Mouse (Mus musculus): ENCODE measurements around the gene Ppan.

The Ppan gene

GRCm38 (mm10) chr9:20891339-20892103 lies 3.5 kb downstream of the Ppan start:
- peaks cover 11% of the 10 kb centered on the region for H3K36me3 ChIP-seq (ENCODE audit: control insufficient read depth, insufficient read depth, low read length, poor library complexity, severe bottlenecking)
- no peak for DNase-seq (ENCODE audit: low read depth, low spot score)
- no peaks in the 10 kb centered on the region for H3K27me3 ChIP-seq (ENCODE audit: control insufficient read depth, insufficient read depth, low read length, poor library complexity, severe bottlenecking)

GRCm38 (mm10) chr9:20892104-20892653 lies 4.2 kb downstream of the Ppan start:
- Histone ChIP-seq H3K27me3 (ENCODE audit: control insufficient read depth, insufficient read depth, low read length, poor library complexity, severe bottlenecking) (no peaks in the 10 kb centered on the region), H3K36me3 (ENCODE audit: control insufficient read depth, insufficient read depth, low read length, poor library complexity, severe bottlenecking) (peaks cover 13% of the 10 kb centered on the region)
- DNase-seq (ENCODE audit: low read depth, low spot score), result no peak

- no peak for DNase-seq (ENCODE audit: low read depth, low spot score)
- no peaks in the 10 kb centered on the region for H3K27me3 ChIP-seq (ENCODE audit: control insufficient read depth, insufficient read depth, low read length, poor library complexity, severe bottlenecking)
- peaks cover 13% of the 10 kb centered on the region for H3K36me3 ChIP-seq (ENCODE audit: control insufficient read depth, insufficient read depth, low read length, poor library complexity, severe bottlenecking)
Observed at GRCm38 (mm10) chr9:20893069-20893468, 5.1 kb downstream of the Ppan start.

- DNase-seq (ENCODE audit: low read depth, low spot score), result no peak
- Histone ChIP-seq H3K36me3 (ENCODE audit: control insufficient read depth, insufficient read depth, low read length, poor library complexity, severe bottlenecking) (peaks cover 13% of the 10 kb centered on the region), H3K27me3 (ENCODE audit: control insufficient read depth, insufficient read depth, low read length, poor library complexity, severe bottlenecking) (no peaks in the 10 kb centered on the region)
Observed at GRCm38 (mm10) chr9:20893590-20894343, 5.8 kb downstream of the Ppan start.

GRCm38 (mm10) chr9:20894629-20895028 lies 6.7 kb downstream of the Ppan start:
- peaks cover 13% of the 10 kb centered on the region for H3K36me3 ChIP-seq (ENCODE audit: control insufficient read depth, insufficient read depth, low read length, poor library complexity, severe bottlenecking)
- DNase-seq (ENCODE audit: low read depth, low spot score), result no peak
- no peaks in the 10 kb centered on the region for H3K27me3 ChIP-seq (ENCODE audit: control insufficient read depth, insufficient read depth, low read length, poor library complexity, severe bottlenecking)

- Histone ChIP-seq H3K36me3 (ENCODE audit: control insufficient read depth, insufficient read depth, low read length, poor library complexity, severe bottlenecking) (peaks cover 13% of the 10 kb centered on the region), H3K27me3 (ENCODE audit: control insufficient read depth, insufficient read depth, low read length, poor library complexity, severe bottlenecking) (no peaks in the 10 kb centered on the region)
- DNase-seq (ENCODE audit: low read depth, low spot score), result no peak
Observed at GRCm38 (mm10) chr9:20895382-20895781, 7.4 kb downstream of the Ppan start.

- no peaks in the 10 kb centered on the region for H3K27me3 ChIP-seq (ENCODE audit: control insufficient read depth, insufficient read depth, low read length, poor library complexity, severe bottlenecking)
- no peak for DNase-seq (ENCODE audit: low read depth, low spot score)
- H3K36me3 ChIP-seq (ENCODE audit: control insufficient read depth, insufficient read depth, low read length, poor library complexity, severe bottlenecking), result peaks cover 13% of the 10 kb centered on the region
Observed at GRCm38 (mm10) chr9:20897736-20898510, 9.9 kb downstream of the Ppan start.

- H3K27me3 ChIP-seq (ENCODE audit: control insufficient read depth, insufficient read depth, low read length, poor library complexity, severe bottlenecking), result no peaks in the 10 kb centered on the region
- H3K36me3 ChIP-seq (ENCODE audit: control insufficient read depth, insufficient read depth, low read length, poor library complexity, severe bottlenecking), result peaks cover 13% of the 10 kb centered on the region
- DNase-seq (ENCODE audit: low read depth, low spot score), result peak; percentile 92
Observed at GRCm38 (mm10) chr9:20898511-20899073, 10.6 kb downstream of the Ppan start, which contains the start of gene Eif3g. Eif3g (minus strand) TSS chr9:20898623.

- no peaks in the 10 kb centered on the region for H3K27me3 ChIP-seq (ENCODE audit: control insufficient read depth, insufficient read depth, low read length, poor library complexity, severe bottlenecking)
- peaks cover 2% of the 10 kb centered on the region; the same call in 1 of the 2 replicates for H3K36me3 ChIP-seq (ENCODE audit: control insufficient read depth, insufficient read depth, low read length, poor library complexity, severe bottlenecking)
- peak; percentile 83 for DNase-seq (ENCODE audit: low read depth, low spot score)
Observed at GRCm38 (mm10) chr9:20901466-20902173, 13.6 kb downstream of the Ppan start.

GRCm38 (mm10) chr9:20902174-20902491 lies 14.2 kb downstream of the Ppan start:
- Histone ChIP-seq H3K27me3 (ENCODE audit: control insufficient read depth, insufficient read depth, low read length, poor library complexity, severe bottlenecking) (no peaks in the 10 kb centered on the region), H3K36me3 (ENCODE audit: control insufficient read depth, insufficient read depth, low read length, poor library complexity, severe bottlenecking) (no peaks in the 10 kb centered on the region)
- DNase-seq (ENCODE audit: low read depth, low spot score), result no peak

GRCm38 (mm10) chr9:20909948-20910347 lies 22.0 kb downstream of the Ppan start:
- H3K36me3 ChIP-seq (ENCODE audit: control insufficient read depth, insufficient read depth, low read length, poor library complexity, severe bottlenecking), result peaks cover 16% of the 10 kb centered on the region
- no peak for DNase-seq (ENCODE audit: low read depth, low spot score)
- H3K27me3 ChIP-seq (ENCODE audit: control insufficient read depth, insufficient read depth, low read length, poor library complexity, severe bottlenecking), result no peaks in the 10 kb centered on the region

- DNase-seq (ENCODE audit: low read depth, low spot score), result peak; percentile 66
- peaks cover 4% of the 10 kb centered on the region for H3K36me3 ChIP-seq (ENCODE audit: control insufficient read depth, insufficient read depth, low read length, poor library complexity, severe bottlenecking)
Observed at GRCm38 (mm10) chr9:20916160-20916559, 28.2 kb downstream of the Ppan start.

GRCm38 (mm10) chr9:20923258-20923657 lies 35.3 kb downstream of the Ppan start:
- Histone ChIP-seq H3K27me3 (ENCODE audit: control insufficient read depth, insufficient read depth, low read length, poor library complexity, severe bottlenecking) (no peaks in the 10 kb centered on the region), H3K36me3 (ENCODE audit: control insufficient read depth, insufficient read depth, low read length, poor library complexity, severe bottlenecking) (peaks cover 17% of the 10 kb centered on the region)
- no peak for DNase-seq (ENCODE audit: low read depth, low spot score)

More at GRCm38 (mm10) chr9:20916160-20916559, 28.2 kb downstream of the Ppan start:
- no peaks in the 10 kb centered on the region for H3K27me3 ChIP-seq (ENCODE audit: control insufficient read depth, insufficient read depth, low read length, poor library complexity, severe bottlenecking)

Measured in splenic B cell, adult 2 months (primary cell).